ENCODE assay signal across 15 mouse cellular contexts in genomic region chr1:18857457-18857856, GRCm38 (mm10).
"Had no signal": no experiment of that assay in that cellular context is flagged by ENCODE, and none has a peak within 500 bp of the region (broad histone marks: within the 10 kb centered on the region; RNA-seq: fewer than 3 reads in every experiment).

No protein-coding gene starts in this region.

- H3K9me3 ChIP-seq: neural tube, embryonic 15.5 days; stomach, embryonic 15.5 days had no signal

- H3K4me3 ChIP-seq: neural tube, embryonic 15.5 days; stomach, embryonic 15.5 days had no signal

- H3K9ac ChIP-seq: neural tube, embryonic 15.5 days; stomach, embryonic 15.5 days had no signal

- H3K36me3 ChIP-seq: neural tube, embryonic 15.5 days; stomach, embryonic 15.5 days had no signal

- DNase-seq: retina, postnatal 1 day; right cerebral cortex, adult 18-20 months; right cerebral cortex, postnatal 14 days; right cerebral cortex, postnatal 25 days; right cerebral cortex, postnatal 4 days; spleen, adult 18-20 months; thymus, adult 18-20 months; thymus, adult 2 months; thymus, postnatal 14 days; thymus, postnatal 25 days; thymus, postnatal 36 days; thymus, postnatal 4 days had no signal

- H3K27ac ChIP-seq: neural tube, embryonic 15.5 days; stomach, embryonic 15.5 days; stomach, postnatal 0 days had no signal

- H3K4me2 ChIP-seq: neural tube, embryonic 15.5 days; stomach, embryonic 15.5 days had no signal

- H3K4me1 ChIP-seq: neural tube, embryonic 15.5 days; stomach, embryonic 15.5 days had no signal

- H3K27me3 ChIP-seq: neural tube, embryonic 15.5 days; stomach, embryonic 15.5 days had no signal
